Mouse (Mus musculus) brain, embryonic 18.5 days (tissue): Measurements from ENCODE around the gene Disc1.

Experiments used
- DNase-seq: peaks from one replicate; pipeline ENCODE4 v3.0.0-alpha.2; 2012; ENCODE audit warnings: low read depth, low spot score

Gene Disc1

DNA sequence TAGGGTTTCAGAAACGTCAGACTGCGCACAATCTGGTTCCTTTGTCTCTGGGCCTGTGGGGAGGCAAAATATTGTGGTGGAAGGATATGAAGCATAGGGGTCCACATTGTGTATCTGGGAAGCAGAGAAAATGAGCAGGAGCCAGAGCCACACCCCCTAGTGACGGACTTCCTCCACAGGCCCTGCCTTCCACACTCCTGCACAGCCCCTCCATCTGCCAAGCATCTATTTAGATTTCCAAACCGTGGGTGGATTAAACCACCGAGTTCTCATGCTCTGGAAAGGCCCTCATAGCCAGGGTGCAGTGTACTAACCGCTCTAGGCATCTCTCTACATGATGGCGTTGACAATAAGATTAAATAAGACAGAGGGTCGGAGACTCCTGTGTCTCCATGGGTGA is 124.0 kb downstream of the Disc1 start:
- DNase-seq, result no peak

DNA sequence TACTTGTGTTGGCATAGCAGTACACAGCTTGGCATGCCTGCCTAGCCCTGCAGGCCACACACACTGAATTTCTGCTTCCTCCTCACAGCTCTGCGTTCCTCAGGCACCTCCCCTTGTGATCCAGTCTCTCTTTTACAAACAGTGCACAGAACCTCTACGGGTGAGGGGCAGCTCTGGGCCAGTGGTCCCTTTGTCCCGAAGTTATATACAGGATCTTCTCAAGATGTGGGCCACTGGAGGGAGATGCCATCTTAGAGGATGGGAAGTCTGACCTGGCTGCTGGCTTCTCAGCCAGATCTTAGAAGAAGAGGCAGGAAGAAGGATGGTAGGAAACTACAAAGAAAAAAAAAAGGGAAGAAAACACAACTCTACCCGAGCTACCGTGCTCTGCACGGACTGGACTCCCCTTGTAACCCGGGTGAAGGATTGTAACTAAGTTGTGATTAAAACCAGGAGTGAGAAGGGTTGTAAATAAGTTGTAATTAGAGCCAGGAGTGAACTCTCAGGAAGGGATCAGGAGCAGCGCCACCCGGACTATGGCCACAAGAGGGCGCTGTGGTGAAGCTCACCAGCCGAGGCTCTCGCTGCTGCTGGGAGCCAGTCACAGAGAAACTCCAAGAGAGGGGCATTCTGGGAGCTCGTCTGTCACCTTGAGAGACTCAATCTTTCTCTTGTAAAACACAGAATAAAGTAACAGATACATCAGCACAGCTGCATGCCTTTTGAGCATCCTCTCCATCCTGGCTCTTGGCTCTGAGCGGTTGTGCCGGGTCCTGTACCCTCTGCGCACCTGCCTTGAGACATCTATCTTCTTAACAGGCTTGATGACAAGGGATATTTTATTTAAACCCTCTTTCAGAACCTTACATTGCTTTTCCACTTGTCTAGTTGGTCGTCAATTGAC is 129.8 kb downstream of the Disc1 start:
- peak; percentile 49 for DNase-seq

GRCm38 (mm10) chr8:125184452-125184817 is 130.4 kb downstream of the Disc1 start:
- DNase-seq, result no peak

GRCm38 (mm10) chr8:125184881-125185280 is 130.9 kb downstream of the Disc1 start:
- DNase-seq, result no peak

- no peak for DNase-seq
These were observed 133.0 kb downstream of the Disc1 start for GRCm38 (mm10) chr8:125187044-125187443.

DNA sequence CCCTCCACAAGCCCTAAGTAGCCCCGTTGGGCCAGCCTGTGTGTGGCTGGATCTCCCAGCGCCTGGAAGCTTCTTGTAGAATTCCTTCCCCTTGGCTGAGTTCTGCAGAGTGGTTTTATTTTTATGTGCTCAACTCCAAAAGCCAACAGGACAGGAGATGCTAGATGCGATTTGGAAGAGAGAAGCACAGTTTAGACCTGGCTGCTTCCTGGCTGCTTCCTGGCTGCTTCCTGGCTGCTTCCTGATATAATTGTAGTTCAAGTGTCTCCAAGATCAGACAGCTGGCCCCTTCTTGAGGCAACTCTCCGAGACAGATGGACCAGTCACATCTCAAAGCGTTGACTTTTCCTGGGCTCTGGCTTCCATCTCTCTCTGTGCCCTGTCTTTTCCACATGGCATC is 139.7 kb downstream of the Disc1 start:
- no peak for DNase-seq

DNA sequence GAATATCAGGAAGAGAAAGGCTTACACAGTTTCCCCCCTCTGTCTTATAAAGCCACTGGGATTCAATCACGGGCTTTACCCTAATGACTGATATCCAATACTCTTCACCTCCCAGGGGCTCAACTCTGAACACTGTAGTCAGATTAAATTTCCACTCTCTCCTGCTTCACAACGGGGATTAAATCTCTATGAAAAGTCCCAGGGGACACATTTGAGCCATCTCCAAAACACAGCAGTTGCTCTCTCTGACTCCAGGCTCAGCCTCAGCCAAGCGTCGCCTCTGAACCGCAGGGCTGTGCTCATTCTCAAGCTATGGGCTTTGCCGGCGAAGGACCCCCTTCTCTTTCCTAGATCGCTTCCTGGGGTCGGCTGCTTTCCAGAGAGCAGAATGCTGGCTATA is 141.1 kb downstream of the Disc1 start:
- DNase-seq, result no peak

DNA sequence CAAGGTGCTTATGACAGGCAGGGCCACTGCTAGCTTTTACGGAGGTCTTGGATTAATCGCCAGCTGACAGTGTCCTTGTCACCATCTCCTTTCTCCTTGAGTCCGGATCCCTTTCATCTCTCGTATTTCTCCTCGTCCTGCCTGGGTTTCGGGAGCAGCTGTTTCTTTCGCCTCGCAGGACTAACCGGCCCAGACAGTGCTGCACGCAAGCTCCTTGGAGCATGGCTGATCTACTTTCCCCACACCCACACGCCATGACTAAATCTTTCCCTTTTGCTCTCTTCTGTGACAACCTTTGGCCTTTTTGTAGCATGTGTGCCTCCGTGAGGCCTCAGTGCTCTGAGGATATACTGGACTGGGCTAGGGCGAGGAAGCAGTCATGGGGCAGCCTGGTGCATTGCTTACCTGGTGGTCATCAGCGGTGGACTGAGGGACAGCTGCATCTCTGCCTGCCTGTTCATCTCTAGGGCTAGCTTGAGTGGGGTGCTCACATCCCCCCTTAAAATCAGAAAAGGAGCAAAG is 142.6 kb downstream of the Disc1 start:
- DNase-seq, result no peak

GRCm38 (mm10) chr8:125197341-125198002 is 143.5 kb downstream of the Disc1 start:
- DNase-seq, result no peak

DNA sequence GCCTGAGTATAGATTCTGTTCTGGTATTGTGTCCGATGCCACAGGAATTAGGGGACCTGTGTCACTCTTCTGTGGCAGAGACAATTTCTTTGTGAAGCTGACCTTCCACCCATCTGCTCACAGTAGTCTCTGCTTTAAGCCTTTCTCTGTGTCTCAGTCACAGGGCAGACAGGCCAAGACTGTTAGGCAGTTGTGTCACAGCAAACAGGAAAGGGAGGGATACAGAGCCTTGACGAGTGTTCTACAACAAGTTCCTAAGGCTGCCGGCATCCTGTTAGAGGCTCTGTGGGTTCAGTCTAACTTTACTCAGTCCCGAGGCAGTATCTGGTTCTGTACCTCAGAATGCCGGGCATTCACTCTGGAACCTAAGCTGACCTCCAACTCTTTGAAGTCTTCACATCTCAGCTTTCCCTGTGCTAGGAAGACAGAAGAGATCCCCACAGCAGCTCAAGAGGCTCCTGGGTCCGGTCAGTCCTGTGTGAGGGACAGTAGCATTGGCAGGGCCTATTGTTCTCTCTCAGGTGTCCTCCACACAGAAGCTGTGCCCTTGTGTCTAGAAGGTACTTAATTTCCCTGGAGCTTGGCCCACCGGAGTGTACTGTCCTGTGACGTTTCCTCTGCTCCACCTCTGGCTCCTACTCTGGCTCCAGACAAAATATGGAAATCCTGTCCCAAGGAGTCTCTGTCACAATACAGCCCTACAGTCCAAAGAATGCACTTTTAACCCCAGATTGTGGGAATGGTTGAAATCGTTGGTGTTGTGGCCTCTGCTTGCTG is 144.6 kb downstream of the Disc1 start:
- no peak for DNase-seq

DNA sequence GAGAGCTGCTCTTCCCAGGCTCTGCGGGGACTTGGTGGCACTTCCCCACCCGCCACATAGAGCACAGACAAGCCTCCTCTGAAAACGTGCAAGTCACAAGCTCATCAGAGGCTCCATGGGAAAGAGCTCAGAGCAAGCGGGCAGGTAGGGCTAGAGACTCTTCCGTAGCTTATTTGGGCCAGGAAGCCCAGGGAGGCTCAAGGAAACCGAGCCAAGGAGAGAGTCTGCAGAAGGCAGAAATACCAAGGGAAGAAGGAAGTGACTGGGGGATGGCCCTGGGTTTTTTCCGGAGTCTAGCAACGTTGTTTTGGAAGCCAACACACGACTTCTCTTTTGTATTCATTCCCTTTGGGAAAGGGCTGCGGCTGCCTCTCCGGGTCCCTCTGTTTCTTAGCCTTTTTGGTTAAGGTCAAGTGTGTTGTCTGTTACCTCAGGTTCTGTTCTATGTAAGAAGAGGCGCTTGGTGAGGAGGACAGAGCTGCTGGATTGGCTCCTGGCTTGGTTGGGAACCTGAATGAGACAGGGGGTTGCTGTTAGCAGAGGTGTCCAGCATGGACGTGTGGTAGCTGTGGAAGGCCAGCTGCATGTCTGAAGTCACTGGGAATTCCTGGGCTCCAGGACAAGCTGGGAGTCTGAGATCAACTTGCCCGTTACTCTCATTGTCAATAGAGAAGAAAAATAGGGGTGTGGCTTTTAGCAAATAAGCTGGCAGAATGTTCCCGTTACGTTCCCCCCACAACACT is 145.4 kb downstream of the Disc1 start:
- DNase-seq, result no peak

DNA sequence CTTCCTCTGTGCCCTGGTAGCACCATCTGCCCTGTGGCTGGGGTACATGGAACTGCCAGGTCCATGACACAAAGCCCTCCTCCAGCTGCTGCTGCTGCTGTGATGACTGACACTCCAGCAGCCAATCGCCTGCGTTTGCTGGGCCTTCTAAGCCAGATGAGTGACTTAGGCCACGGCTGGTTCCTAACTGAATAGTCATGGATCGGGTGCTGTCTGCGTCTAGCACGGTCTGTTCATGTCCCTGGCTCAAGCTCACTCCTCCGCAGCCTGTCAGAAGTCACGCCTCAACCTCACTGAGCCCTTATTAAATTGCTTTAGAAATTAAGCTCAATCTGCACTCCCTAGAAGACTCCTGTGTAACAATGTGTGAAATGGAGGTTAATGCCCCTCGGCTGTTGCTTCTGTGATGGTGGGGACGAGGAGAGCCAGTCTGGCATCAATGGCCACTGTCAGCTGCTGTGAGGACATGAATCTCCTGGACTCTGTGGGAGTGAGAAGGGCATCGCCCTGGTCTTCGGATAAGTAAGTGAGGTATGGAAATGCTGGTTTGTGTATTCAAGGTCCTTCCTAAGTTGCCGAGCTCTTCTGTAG is 146.4 kb downstream of the Disc1 start:
- DNase-seq, result no peak

DNA sequence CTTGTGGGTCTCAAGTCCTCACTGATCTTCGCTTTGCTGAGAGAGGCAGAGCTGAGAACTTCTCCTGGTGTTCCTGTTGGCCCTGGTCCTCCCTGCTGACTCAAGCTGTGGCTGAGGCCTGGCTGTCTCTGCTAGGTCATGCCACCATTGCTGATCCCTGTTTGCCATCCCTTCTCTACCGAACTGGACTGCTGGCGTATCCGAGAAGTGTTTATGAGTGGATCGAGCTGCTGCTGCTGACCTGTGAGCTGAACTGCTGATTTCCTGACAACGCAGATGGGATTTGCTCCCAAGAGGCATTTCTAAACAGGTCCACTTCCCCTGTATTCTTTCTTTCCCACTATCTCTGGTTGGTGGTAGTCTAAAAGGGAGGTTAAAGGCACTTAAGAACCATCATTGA is 147.7 kb downstream of the Disc1 start:
- DNase-seq, result no peak

- no peak for DNase-seq
These were observed 149.0 kb downstream of the Disc1 start for GRCm38 (mm10) chr8:125203016-125203415.

DNA sequence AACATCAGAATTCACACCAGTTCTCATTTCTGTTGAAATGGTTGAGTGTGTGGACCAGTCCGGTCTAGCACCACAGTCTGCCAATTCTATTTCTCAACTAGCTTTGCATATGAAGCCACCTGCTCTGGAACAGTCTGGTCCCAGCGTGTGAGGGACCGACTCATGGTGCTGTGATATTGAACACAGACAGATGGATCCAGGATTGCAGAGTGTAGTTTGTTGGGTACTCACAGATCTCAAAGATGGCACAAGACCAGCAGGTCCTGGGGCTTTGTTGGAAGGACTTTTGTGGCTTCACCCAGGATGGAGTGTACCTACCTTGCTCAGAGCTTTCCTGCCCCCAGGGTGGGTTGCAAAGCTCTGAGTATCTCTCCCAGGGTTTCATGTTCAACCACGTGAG is 151.6 kb downstream of the Disc1 start:
- DNase-seq, result no peak

DNA sequence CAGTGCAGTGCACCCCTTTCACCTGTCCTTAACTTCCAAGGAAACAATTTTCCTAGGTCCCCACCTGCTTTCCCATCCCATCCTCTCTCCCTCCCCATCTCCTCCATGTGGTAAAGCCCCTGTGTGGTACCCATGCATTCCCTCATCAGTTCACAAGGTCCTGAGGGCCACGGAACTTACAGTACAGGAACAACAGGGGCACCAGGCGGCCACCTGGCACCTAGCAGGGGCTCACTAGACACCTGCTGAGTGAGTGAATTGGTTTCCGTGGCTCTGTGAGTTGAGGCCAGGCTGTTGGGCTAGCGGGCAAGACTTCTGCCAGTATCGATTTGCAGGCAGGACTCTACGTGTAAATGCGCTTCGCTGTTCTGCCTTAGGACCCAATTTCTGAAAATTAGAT is 152.4 kb downstream of the Disc1 start:
- DNase-seq, result no peak

DNA sequence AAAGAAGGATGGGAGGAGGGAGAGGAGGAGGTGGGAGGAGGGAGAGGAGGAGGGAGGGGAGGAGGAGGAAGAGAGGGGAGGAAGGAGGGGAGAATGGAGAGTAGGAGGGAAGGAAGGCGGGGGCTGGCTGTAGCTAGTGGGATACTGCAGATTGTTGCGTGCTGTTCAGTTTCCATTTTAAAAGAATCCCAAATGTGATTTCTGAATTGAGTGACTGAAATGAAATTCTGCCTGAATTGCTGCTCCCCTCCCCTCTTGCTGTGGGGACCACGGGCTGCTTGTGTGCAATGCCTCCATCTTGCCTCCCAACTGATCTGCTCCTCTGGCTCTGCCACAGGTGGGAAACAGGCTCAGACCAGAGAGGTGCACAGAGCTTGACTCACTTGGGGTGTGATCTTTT is 153.0 kb downstream of the Disc1 start:
- DNase-seq, result peak; percentile 32

GRCm38 (mm10) chr8:125212619-125213167 is 158.7 kb downstream of the Disc1 start:
- DNase-seq, result no peak

GRCm38 (mm10) chr8:125217902-125218581 is 164.0 kb downstream of the Disc1 start:
- no peak for DNase-seq

- DNase-seq, result peak; percentile 74
These were observed 164.7 kb downstream of the Disc1 start for GRCm38 (mm10) chr8:125218669-125219068.
